Mouse (Mus musculus) hematopoietic stem cell, adult 5-6 weeks (primary cell): ENCODE data around the gene Tecrl. TPM values are rescaled to one million over a fixed set of nuclear protein-coding genes. Genes with fewer than 3 reads are reported as not detected.

ENCODE experiments used
- ATAC-seq, 2 experiments: fragments of 125-278 bp in 1 of 2; replicated peaks in 1 of 2; 2 replicates each; pipeline ENCODE4 v1.8.0; 2016 to 2017; ENCODE audit warnings: inconsistent platforms in 2 of 2, mild to moderate bottlenecking in 2 of 2, moderate number of reproducible peaks in 2 of 2, low read depth in 1 of 2, moderate TSS enrichment in 1 of 2; ENCODE audit not compliant: low FRiP score in 2 of 2, poor library complexity in 2 of 2, severe bottlenecking in 2 of 2, insufficient read depth in 1 of 2, low TSS enrichment in 1 of 2
- total RNA-seq: library from RNA; stranded (forward); fragments of 172-1452, 232-1000 nt; gene quantifications from 2 replicates; pipeline ENCODE4 v1.2.3, GENCODE M21; 2017

The Tecrl gene
- not detected in 2 replicates for total RNA-seq

GRCm38 (mm10) chr5:83354846-83355561 lies at the start of gene Tecrl:
Tecrl (minus strand) TSS chr5:83355195.
- no peak for ATAC-seq

- ATAC-seq, result no peak
These were observed 30.0 kb upstream of the Tecrl start for GRCm38 (mm10) chr5:83385021-83385420.

- ATAC-seq, result no peak
These were observed 3.4 kb downstream of the Tecrl start for GRCm38 (mm10) chr5:83351615-83352014.

- no peak for ATAC-seq
These were observed 15.9 kb downstream of the Tecrl start for GRCm38 (mm10) chr5:83339144-83339543.

DNA sequence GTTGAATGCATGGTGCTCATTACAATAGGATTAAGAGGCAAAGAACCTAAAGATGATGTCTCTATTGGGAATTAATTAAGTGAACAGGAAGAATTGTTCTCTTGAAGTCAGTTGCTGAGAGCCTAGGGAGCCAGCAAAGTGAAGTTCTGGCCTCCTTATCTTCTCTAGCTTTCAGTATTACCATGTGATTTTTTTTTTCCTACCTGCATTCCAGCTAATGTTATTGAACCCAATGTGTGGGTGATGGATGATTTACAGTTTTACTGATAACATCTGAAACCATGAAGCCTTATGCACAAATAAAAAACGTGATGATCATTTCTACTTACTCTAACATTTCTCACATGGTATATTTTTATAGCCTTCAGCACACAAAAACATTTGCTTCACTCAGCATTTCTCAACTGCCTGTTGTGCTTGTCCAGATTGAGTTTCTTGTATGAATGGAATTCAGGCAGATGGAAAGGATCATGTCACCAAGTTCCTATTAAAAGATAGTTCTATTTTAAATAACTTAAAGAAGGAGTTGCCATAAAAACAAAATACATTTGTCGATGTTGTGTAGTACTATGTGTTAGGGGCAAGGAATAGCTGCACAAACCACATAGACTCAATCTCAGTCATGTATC lies 87.7 kb downstream of the Tecrl start:
- no peak for ATAC-seq

GRCm38 (mm10) chr5:83260059-83260458 lies 94.9 kb downstream of the Tecrl start:
- ATAC-seq, result no peak

DNA sequence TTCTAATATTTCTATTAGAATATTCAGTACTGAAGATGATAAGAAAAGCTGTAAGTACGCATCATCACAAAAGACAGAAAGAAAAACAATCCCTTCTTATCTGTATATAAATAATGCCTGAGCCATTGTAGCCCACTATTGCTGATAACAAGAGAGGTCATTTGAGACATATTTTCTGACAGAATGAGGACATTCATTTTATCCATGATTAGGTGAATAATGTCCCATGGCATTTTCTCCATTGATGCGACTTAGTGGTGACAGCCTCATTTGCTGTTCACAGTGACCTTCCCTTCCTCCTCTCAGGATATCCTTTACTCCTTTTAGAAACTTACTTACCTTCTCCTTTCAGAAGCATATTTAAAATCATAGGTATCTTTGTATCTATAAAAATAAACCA lies 100.9 kb downstream of the Tecrl start:
- ATAC-seq, result no peak

DNA sequence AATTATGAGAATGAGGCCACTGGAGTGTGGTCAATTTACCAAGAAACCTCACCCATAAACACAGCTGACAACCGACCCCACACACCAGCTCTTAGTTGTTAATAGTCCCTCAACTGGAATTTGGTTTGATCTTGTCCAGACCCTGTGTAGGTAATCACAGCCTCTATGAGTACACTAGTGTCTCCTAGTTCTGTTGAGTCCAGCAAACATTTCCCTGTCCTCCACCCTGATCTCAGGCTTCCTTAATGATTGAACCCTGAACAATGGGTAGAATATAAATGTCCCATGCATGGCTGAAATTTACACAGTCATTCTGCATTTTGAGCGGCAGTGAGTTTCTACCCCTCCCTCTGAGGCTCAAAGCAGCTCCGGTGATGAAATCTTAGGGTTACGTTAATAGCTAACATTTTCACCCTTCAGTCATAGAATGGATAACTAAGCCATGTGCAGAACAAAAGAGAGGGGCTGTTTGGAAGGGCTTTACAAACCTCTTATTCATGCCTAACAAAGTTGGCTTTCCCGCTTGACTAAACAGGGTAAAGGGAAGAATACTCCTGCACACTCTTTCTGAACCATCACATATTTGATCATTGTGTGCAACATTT lies 116.0 kb downstream of the Tecrl start:
- ATAC-seq, result no peak
